Mouse (Mus musculus) left cerebral cortex, adult 8-10 months (tissue): Measurements from ENCODE around the gene Pla2g3. TPM values are rescaled to one million over a fixed set of nuclear protein-coding genes. Genes with fewer than 3 reads are reported as not detected.

ENCODE experiments used
- DNase-seq, 2 experiments: peaks; one replicate each; pipeline ENCODE4 v3.0.0; 2022; ENCODE audit warnings: low spot score in 2 of 2
- total RNA-seq, 4 experiments: library from RNA; stranded (reverse); gene quantifications; 2 replicates each; pipeline ENCODE4 v1.2.4; 2022

Pla2g3 gene
- total RNA-seq, 4 experiments from 2014 or later: 2.3 to 3.5 (median 2.7) TPM

DNA sequence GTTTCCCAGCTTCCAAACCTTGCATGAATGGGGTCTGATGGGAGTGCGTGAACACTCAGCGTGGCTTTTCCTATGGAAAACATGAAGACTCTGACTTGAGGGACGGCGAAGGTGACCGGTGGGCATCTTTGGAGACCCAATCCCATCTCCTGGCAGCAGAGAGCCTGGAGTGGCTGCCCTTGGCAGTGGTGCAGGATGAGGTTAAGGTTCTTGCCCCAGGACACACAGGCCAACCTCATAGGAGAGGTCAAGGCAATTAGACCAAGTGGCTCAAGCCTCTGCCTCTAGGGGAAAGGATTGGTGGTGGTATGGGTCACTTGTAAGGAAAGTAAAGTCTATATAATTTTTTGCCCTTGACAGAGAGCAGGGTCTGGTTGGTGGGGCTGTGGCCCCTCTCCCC is 48.0 kb downstream of the Pla2g3 start:
- DNase-seq: no peak

DNA sequence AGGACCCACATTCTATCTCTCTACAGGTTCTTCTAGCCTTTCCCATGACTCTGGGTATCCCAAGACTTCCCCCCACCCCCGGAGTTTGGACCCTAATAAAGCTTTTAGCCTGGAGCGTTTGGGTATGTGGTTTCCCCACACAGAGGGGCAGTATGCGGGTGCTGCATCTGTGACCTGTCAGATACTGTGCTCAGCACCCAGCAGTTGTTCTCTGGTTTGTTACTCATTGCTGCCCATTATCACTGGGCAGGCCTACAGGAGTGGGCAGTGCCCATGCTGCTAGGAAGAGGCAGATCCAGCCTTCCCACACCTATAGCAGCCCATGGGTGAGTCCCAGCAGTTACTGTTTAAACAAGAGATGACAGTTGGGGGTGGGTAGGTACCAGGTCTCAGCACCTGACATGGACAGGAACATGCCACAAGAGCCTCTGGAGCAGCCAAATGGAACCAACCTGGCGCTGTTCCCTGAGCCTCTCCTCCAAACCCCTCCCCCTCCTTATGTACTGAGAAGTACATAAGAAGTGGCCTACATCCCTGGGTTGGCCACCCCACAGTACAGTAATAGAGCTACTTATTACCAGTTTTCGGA is 48.8 kb downstream of the Pla2g3 start:
- no peak for DNase-seq

DNA sequence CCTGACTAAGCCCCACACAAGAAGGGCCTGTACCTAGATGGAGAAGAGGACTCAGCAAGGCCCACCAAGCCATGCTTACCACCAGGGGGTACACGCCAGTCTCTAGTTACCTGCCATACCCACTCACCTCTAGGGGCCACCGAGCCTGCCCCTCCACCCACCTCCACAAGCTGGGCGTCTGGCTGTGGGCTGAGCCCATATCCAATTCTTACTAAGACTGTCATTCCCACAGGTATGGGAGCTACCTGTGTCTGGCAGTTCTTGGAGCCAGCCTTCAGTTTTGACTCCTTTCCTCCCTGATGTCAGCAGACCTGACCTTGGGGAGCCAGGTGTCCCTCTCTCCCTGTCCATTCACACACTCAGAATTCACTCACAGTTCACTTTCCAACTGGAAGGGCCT is 49.6 kb downstream of the Pla2g3 start:
- DNase-seq: no peak

DNA sequence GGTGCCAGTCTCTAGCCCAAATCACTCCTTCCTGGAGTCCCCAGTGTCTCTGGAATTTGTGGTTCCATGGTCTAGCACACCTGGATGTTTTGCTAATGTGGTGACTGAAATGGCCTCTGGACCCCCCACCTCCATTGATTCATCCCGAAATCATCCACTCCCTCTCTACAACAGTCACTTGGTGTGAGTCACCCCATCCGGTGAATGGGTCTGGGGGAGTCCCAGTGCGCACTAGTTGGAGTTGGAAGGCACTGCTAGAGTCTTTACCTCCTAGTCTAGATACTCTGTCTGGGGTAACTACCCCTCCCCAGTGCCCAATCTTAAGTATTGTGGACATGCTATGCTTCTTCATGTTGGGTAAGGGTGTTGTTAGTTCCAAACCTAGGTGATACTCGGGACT is 50.3 kb downstream of the Pla2g3 start:
- no peak for DNase-seq

DNA sequence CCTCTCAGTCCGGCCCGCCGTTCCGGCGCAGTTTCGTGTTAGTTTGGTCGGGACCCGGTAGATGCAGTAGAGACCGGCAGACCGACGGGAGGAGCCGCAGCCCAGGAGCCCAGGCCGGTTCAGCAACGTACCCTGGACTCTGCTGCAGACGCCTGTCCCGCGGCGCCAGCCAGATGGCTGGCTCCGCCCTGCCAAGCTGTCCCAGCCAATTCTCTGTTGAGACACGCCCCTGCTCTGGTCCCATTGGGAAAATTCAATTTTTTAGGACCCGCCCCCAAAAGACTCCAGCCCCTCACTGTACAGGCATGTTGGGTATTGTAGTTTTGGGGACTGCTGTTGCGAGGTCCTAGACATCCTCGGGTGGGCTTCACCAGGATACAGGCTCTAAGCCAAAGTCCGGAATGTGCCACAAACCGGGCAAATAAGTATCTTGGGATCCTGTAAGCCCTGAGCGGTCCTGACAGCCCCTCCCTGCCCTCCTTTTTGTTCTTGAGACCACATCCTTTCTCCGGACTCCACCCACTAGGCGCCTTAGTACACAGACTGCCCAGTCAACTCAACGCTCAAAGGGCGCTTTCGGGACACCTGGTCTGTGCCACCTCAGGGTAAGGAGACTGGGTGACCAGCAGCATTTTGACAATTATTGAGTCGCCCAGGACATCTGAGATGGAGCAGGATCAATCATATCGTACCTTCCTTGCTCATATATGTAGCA is 51.2 kb downstream of the Pla2g3 start:
- peak; percentile 67 to 88 for DNase-seq

DNA sequence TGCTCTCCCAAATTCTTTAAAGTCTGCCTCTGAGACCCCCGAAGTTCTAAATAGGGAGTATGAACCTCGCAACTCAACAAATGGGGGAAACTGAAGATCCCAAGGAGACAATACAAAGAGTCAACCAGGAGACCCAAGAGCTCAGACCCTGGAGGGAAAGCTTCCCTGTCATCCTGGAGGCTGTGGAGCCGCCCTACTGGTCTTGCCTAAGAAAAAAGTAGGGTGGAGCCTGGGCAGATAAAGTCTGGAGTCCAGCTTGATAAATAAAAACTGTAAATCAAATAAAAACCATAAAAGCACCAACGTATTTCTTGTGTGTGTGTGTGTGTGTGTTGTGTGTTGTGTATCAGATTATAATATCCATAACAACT is 51.7 kb downstream of the Pla2g3 start:
- no peak for DNase-seq

DNA sequence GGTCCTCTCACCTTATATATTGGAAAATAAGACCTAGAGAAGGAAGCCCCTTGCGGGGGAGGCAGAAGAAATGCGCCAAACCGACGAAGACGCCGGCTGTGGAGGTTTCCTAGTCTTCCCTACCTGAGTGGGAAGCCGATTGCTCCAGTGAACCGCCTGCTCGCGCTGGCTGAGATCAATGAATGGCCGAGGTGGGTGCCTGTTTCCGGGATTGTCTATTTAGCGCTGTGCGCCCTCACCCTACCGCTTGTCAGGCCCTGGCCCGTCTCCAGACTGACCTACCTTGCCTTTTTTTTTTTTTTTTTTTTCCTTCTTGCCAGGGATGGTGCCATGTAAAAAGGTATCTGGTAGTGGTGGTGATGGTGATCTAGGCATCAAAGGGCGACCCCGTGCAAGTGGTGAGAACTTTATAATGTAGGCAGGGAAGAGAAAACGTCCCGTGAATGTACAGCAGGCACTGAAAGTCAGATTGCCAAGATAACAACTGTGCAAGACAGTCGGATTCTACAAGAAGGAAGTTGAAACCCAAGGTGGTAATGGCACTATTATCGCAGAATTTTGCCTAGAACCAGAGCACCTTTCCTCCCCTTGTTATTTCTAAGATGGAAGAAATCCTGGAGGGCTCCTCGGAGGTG is 52.5 kb downstream of the Pla2g3 start, which contains the start of gene Smtn:
Smtn (minus strand) TSS at position 162 of the 635 bp plus-strand sequence.
- DNase-seq: no peak

DNA sequence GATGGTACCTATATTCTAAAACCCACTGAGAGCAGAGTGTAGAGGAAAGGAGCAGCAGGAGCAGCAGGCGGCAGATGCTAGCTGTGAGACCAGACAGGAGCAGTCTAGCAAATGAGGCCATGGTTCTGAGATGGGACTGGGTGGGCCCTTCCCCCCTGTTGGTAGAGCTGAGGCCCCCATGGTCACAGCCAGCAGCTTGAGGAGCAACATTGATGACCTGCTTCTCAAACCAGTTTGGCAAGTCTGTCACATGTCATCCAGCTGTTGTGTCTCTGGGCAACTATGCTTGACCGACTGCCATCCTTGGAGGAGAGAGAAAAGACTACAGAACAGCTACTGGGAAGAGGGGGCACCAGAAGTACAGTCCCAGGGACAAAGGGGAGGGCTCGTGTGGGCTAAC is 53.8 kb downstream of the Pla2g3 start:
- DNase-seq: no peak

DNA sequence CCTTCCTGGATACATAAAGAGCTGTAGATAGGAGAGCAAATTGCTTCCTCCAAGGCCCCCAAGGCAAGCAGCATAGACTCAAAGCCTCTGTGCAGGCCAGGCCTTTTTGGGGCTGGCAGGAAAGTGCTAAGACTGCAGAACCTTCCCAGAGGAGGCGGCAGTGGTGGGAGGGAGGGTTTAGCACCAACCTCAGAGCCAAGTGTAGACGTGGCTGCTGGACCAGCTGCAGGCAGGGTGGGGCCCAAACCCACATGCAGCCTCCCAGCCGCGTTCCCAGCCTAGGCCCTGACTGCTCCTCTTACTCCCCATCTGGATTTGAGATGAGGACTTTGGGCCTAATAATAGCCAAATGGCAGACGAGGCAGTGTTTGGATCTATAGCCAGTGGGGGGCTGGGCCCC is 54.9 kb downstream of the Pla2g3 start:
- no peak for DNase-seq

DNA sequence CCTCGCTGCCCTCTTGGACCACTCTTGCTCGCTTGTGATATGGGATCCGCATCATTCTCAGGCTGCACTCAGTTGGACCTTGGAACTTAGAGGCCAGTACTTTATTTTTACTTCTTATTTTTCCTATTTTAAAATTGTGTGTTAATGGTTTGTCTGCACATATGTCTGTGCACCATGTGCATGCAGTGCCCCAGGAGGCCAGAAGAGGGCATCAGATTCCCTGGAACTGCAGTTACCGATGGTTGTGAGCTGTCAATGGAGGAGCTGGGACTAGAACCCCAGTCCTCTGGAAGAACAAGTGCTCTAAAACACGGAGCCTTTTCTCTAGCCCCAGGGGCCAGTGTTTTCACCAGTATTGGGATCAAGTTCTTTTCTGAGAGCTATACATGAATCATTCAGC is 56.3 kb downstream of the Pla2g3 start:
- DNase-seq: no peak

DNA sequence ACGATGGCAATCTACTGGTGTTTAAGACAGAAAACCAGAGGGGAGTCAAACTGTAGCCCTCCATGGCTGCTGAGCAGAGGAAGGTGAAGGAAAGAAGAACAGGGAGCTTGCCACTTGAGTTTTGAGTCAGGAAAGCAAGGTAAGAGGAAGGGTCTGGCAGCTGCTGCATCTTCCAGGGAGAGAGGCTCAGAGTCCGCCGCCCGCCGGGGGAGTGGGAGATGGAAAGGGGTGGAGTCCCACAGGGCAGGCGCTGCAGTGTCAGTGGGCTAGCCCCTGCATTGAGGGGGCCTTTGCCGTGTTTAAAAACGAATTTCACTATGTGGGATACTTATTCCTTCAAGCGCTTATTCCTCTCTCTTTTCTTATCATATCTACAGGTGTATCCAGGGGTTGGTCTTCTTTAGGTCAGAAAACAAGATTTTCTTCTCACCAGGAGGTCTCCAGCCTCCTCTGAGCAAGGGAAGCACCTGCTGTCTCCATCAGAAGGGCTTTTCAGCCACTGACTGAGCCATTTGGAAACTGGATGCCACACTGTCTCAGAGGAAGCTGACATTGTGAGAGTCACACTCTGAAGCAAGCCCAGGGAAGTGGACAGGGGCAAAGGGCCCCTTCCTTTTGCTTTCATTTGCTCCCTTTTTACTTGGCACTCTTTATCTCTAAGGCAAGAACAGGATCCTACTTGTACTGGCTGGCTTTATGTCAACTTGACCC is 57.6 kb downstream of the Pla2g3 start:
- no peak for DNase-seq

DNA sequence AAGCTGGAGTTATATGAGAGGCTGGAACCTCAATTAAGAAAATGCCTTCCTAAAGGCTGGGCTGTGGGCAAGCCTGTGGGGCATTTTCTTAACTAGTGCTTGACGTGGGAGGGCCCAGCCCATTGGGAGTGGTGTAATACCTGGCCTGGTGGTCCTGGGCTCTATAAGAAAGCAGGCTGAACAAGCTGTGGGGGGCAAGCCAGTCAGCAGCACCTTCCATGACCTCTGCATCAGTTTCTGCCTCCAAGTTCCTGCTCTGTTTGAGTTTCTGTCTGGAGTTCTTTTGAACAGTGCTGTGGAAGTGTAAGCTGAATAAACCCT is 58.1 kb downstream of the Pla2g3 start:
- no peak for DNase-seq

DNA sequence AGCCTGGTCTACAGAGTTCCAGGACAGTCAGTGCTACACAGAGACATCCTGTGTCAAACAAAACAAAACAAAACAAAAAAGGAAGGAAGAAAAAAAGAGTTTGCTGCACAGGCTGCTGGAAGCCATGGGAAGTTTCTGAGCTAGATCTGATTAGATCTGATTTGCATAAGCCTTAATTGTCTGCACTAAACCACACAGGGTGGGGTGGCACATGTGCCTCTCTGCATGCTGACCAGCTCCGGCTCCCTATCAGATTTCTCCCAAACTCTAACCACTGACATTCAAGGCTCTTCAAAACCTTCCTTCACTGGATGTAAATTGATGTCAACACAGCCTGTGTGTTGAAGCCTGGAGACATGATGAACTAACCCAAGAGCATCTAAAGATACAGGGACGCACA is 59.0 kb downstream of the Pla2g3 start:
- DNase-seq: no peak

DNA sequence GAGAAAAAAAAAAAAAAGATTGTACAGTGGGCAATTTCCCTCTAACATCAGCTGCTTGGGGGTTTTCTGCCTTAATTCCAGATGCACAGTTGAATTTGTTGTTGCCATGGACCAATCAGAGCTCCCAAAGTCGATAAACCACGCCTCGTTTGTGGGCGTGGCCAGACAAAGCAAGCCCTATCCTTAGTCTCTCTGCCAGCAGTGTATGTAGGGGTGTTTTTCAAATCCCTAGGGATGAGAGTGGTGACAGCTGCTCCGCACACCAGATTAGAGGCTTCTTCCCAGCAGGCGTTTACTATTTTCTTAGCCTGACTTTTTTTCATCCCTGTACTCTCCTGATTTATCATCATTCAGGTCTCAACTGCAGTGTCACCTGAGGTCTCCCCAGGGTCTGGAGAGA is 59.9 kb downstream of the Pla2g3 start:
- no peak for DNase-seq

DNA sequence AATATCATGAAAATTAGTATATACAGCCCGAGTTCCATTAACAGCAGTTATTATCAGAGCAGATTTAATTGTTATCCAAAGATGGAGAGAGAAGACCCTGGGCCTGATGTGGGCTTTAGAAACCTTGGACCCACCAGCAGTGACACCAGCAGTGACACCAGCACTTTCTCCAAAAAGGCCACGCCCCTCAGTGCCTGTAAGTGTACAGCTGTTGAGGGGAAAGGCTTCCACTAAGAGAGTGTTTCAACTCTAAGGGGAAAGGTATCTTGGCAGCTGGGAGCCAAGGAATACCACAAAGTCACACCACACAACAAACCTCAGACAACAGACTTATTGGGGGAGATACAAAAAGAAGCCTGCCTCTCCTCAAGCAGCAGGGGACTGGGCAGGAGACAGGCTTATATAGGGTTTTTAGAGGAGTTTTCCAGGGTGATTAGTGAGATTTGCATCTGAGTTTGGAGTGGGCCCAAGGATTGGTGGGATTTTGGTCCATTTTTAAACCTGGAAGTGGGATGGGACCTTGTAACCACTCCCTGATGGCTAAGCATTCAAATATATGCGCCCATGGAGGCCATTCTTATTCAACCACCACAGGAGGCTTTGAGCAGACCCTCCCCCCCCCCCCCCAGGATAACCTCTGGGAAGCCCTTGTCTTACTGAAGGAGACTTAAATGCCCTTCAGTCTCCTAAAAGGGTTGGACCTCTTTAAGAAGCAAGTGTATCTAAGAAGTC is 60.6 kb downstream of the Pla2g3 start:
- no peak for DNase-seq

Other genes starting within 250 kb of the Pla2g3 start
- 10 to 100 TPM; 95.6 to 98.8 (median 96.9) TPM for gene Drg1, start 221.9 kb upstream of the Pla2g3 start, total RNA-seq
- 10 to 100 TPM; 53.4 to 57.4 (median 54.1) TPM for gene Patz1, start 199.4 kb upstream of the Pla2g3 start, total RNA-seq
- 10 to 100 TPM; 40.3 to 44.5 (median 42.4) TPM for gene Pik3ip1, start 157.9 kb upstream of the Pla2g3 start, total RNA-seq
- 100 to 1,000 TPM in 1 of 4 experiments, 10 to 100 TPM in 3; 93.4 to 107 (median 97.0) TPM for gene Limk2, start 79.1 kb upstream of the Pla2g3 start, total RNA-seq
- 10 to 100 TPM; 28.9 to 31.4 (median 30.0) TPM for gene Rnf185, start 35.9 kb upstream of the Pla2g3 start, total RNA-seq
- gene Inpp5j, start 16.5 kb downstream of the Pla2g3 start, total RNA-seq: 10 to 100 TPM; 49.4 to 55.6 (median 53.8) TPM
- gene Selenom, start 26.4 kb downstream of the Pla2g3 start, total RNA-seq: 100 to 1,000 TPM; 149 to 172 (median 160) TPM
- gene Smtn, start 52.3 kb downstream of the Pla2g3 start, total RNA-seq: 10 to 100 TPM in 1 of 4 experiments, 1 to 10 TPM in 3; 5.2 to 11.0 (median 7.2) TPM
- 10 to 100 TPM; 39.4 to 41.7 (median 40.8) TPM for gene Morc2a, start 160.9 kb downstream of the Pla2g3 start, total RNA-seq